Comparison of ENCODE assay signal across 15 mouse cellular contexts in genomic region chr4:141635991-141636390, GRCm38 (mm10). TPM values are rescaled to one million over a fixed set of nuclear protein-coding genes. Genes with fewer than 3 reads are reported as not detected.
DNase-seq lines count a peak whose midpoint lies in the region; ATAC-seq lines count a peak whose summit lies in the region.
"Had no signal": no experiment of that assay in that cellular context is flagged by ENCODE, and none has a peak within 500 bp of the region (broad histone marks: within the 10 kb centered on the region; RNA-seq: fewer than 3 reads in every experiment).

No protein-coding gene starts in this region.

- intact Hi-C loops in heart, postnatal 14 days (cut with DNase I), result loop anchor here (5.0 kb wide), 1 partner anchor 66 kb away; no protein-coding TSS in a partner anchor
- intact Hi-C loops in left cerebral cortex, postnatal 10 days (cut with DNase I), result no loop called here

- peak; percentile 88 for DNase-seq in heart, adult 11 months
- DNase-seq in heart, postnatal 14 days, result no peak
- DNase-seq in embryo, embryonic 10 days (ENCODE audit: low spot score), result peak; percentile 80
- peak; percentile 33 for DNase-seq in embryo, embryonic 9.5 days (ENCODE audit: extremely low spot score)
- DNase-seq in left cerebral cortex, postnatal 10 days (ENCODE audit: extremely low spot score in 1 of 2, low spot score in 2 of 2), result no peak
- DNase-seq: adrenal gland, adult 8-10 months; adrenal gland, postnatal 25 days; cerebellum, adult 9-10 months; gastrocnemius, postnatal 14 days had no signal

- ATAC-seq in frontal cortex, adult (ENCODE audit: low TSS enrichment), result no peak
- ATAC-seq: activated CD4-positive, CD25-positive, alpha-beta regulatory T cell, adult 4 months; forebrain, embryonic 13.5 days; forebrain, embryonic 16.5 days; hindbrain, embryonic 16.5 days; intestine, embryonic 15.5 days had no signal

RNA-seq across cellular contexts. Expression of gene Slc25a34, which starts 12.4 kb away (rescaled TPM):
- total RNA-seq in heart, postnatal 14 days (2021), result 100 to 1,000 TPM; 121 TPM
- total RNA-seq in left cerebral cortex, postnatal 10 days (2021), result 1 to 10 TPM; 2.3 to 4.1 TPM

RNA-seq across cellular contexts. Expression of gene Tmem82, which starts 17.6 kb away (rescaled TPM):
- 10 to 100 TPM; 30.1 to 35.4 TPM for total RNA-seq in heart, postnatal 14 days (2021)
- under 1 TPM; 0.28 to 0.79 TPM for total RNA-seq in left cerebral cortex, postnatal 10 days (2021)

RNA-seq across cellular contexts. Expression of gene Plekhm2, which starts 28.7 kb away (rescaled TPM):
- total RNA-seq in heart, postnatal 14 days (2021), result 100 to 1,000 TPM; 101 to 103 TPM
- total RNA-seq in left cerebral cortex, postnatal 10 days (2021), result 10 to 100 TPM; 49.0 to 55.0 TPM

RNA-seq across cellular contexts. Expression of gene Fblim1, which starts 30.1 kb away (rescaled TPM):
- total RNA-seq in heart, postnatal 14 days (2021), result 100 to 1,000 TPM; 299 to 338 TPM
- 1 to 10 TPM; 4.4 to 6.0 TPM for total RNA-seq in left cerebral cortex, postnatal 10 days (2021)

RNA-seq across cellular contexts. Expression of gene Rsc1a1, which starts 49.4 kb away (rescaled TPM):
- not detected for total RNA-seq in heart, postnatal 14 days (2021)
- total RNA-seq in left cerebral cortex, postnatal 10 days (2021), result 1 to 10 TPM in 1 of 2 experiments, under 1 TPM in 1; 0.41 to 3.0 TPM
- total RNA-seq: adrenal gland, postnatal 25 days had no signal

Comparison
In these comparisons a context has a peak if more than half of its experiments do, and no peak if none do; other contexts are left out.
1. DNase-seq: peak in heart, adult 11 months (single experiment), embryo, embryonic 10 days (single experiment) and embryo, embryonic 9.5 days (single experiment); none in heart, postnatal 14 days (0 of 2) and left cerebral cortex, postnatal 10 days (0 of 2).
2. RNA of gene Slc25a34, which starts 12.4 kb away (total RNA-seq): 121 TPM in heart, postnatal 14 days; 2.3 to 4.1 TPM in left cerebral cortex, postnatal 10 days; every median in the first group is over 10 times any median in the second.
3. RNA of gene Tmem82, which starts 17.6 kb away (total RNA-seq): 30.1 to 35.4 TPM in heart, postnatal 14 days; 0.28 to 0.79 TPM in left cerebral cortex, postnatal 10 days; every median in the first group is over 10 times any median in the second.